Mouse (Mus musculus): ENCODE data around the gene Ascl1.

The Ascl1 gene

DNA sequence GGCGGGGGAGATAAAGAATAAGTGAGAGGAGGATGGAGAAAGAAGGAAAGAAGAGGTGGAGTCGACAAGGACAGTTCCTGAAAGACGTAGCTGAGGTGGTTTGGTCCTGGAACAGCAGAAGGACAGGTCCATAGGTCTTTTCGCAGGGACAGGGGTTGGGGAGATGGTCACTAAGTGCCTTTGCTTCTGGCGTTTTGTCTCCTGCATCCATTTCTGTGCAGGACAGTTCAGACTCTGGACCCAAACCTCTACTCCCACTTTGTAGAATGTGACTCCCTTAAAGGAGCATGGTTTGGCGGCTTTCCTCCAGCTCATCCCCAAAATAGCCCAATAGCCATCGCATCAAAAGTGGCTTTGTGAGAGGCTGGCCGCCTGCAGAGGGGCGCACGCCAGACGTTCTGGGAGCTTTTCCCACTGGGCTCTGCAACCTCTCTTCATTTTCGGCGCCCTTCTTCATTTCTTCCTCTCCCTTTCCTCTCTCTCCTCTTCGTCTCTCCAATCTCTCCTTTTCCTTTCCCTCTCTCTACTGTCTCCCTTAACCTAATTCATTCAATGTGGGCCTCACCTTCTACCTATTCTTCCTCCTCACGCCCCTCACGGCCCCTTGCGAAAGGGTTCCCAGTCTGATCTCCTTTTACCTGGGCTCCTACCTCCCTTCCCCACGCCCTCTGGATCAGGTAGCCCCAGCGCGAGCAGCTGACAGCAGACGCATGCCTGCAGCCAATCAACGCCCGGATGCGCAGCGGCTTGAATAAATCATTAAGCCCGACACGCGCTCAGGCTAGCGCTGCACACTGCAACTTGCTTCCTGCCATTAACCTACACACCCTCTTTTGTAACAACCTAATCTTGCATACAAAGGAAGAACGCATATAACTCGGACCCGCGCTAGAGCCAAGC, 7.5 kb downstream of the Ascl1 start:
- DNase-seq (ENCODE audit: low read depth, low spot score) = no peak

DNA sequence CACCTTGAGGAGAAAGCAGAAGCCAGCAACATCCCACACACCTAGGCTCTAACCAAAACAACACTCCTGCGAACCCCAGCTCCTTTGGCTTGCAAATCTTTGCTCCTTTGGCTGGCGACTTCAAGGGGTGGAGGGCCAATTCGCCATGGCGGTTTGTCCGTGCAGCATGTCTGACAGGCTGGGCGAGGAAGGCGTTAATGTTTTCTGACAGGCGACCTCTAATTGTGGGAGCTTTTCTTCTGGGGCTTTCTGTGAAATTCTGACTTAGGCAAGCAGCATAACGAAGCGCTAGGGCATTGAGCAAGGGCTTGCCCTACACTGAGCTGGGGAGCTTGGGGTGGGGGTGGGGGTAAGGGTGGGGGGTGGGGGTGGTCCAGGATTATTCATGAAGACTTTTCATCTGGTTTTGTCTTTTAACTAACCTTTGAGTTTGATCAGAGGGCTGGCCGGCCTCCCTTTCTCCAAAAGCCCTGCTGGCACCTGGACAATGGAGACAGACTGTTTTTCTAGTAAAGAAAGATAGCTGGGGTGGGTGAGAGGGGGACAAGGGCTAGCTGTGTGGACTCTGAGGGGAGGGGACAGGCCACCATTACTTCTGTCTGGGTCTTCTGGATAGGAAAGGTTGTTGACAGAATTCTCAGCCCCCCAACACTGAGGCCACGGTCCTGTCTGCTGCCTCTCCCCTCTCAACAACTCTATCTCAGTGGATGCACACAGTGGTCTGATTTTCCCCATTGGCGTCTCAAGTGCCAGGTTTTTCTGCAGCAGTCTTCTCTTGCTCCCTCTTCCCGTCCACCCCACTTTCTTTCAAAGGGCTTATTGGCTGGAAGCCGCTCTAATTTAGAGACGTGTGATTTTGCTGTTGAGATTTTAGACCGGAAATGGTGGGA, 8.4 kb downstream of the Ascl1 start:
- DNase-seq (ENCODE audit: low read depth, low spot score) = no peak

DNA sequence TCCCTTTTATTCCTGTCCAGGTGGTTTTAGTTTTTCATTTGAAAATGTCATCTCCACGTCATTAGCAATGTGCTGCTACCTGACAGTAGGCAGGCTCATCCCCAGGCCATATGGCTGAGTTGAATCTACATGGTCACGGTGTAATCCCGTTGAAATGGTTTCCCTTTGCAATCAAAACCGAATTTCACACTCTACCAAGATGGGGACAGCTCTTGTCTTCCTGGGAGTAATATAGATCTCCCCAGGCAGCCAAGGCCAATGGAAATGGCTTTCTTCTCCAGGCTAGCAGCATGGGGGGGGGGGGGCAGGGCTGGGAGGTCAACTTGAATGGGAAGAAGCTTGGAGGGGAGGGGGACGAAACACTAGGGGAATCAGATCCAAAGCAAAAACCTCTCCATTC, 15.6 kb downstream of the Ascl1 start:
- DNase-seq (ENCODE audit: low read depth, low spot score) = no peak

DNA sequence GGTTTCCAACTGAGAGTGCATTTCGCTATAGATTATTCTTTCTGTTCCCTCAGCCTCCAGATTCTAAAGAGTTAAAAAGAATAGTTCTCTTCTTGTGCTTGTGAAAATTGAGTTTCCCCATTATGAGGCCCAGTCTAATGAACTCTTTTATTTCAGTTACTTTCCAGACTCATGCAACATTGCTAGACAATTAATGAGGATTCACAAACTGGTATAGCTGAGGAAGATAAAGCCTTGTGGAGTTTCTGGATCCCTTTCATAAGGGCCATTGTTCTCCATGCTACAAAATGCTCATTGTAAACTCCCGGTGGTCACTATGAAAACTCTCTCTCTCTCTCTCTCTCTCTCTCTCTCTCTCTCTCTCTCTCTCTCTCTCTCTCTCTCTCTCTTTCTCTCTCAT, 18.5 kb downstream of the Ascl1 start:
- no peak for DNase-seq (ENCODE audit: low read depth, low spot score)

DNA sequence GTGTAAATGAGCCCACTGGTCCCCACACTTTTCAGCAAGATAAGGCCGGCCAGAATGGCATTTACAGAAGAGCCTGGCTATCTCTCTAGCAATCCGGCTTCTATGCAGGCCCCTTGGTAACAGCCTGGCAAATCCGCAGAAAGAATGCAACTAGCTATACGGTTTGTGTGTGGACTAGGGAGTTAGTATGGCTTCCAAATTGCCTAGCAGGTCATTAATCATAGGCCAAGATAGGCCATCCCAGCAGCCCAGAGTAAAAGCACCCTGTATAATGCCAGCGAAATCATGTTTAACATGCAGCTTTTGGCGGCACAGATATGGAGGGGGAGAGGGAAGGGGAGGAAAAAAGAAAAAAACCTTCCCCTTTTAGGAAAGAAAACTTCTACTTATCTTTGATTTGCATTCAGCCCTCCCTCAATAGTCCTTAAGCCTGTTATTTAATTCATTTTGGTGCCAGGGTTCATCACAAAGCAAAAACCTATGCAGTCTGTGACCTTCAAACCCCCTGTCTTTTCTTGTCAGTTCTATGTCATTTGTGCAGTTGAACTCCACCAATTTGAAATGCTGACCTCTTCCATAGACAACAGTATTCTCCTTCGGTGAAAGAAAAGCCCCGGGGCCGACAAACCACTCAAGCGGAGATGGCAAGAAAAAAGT, 19.9 kb downstream of the Ascl1 start:
- no peak for DNase-seq (ENCODE audit: low read depth, low spot score)

DNA sequence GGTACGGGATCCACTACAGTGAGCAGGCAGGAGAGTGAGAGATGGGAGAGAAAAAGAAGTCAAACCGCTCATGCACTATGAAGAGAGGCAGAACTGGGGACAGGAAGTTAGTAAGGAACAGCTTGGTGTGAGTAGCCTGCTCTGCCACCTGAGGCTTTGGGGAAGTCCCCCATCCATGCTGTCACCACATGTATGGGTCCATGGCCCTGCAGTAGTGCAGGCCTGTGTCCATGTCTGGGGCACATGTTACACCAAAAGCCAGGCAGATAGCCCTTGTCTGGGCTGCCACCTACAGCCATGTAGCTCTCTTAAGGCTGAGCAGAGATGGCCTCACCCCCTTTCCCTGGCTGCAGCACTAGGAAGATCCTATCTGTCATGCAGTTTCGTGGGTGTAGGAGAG, 42.7 kb downstream of the Ascl1 start:
- DNase-seq (ENCODE audit: low read depth, low spot score) = no peak

DNA sequence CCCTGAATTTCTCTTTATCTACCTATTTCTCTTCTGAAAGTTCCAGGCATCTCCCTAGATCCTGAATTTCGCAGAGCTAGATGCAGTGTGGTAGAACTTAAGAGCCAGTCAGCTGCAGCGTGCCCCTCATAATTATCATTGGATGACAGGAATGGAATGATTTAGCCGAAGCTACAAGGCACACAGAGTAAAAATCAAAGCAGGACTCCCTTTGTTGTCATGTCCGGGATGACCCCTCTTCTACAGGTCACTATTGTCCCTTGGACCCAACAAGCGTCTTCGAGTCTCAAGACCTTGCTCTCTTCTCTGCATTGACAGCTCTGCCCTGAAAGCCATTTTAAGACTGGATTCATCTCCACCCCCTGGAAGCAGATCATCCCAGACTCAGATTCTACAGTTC, 44.1 kb downstream of the Ascl1 start:
- no peak for DNase-seq (ENCODE audit: low read depth, low spot score)

DNA sequence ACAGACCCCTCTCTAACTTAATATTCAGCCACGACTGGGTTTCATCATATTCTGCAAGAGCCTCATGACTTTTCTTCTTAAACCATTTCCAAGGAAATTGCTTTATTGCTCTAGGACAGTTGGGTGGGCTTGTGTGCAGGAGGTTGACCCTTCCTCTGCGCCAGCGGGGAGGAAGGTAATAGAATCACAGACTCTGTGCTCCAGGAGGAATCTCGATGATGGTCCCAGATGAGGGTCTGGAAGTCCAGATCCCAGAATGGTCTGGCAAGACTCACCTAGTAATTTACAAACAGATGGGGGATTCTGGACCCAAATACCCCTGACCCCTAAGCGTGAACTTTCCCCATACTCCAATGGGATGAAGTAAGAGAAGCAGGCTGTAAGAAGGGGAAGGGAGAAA, 45.2 kb downstream of the Ascl1 start:
- no peak for DNase-seq (ENCODE audit: low read depth, low spot score)

DNA sequence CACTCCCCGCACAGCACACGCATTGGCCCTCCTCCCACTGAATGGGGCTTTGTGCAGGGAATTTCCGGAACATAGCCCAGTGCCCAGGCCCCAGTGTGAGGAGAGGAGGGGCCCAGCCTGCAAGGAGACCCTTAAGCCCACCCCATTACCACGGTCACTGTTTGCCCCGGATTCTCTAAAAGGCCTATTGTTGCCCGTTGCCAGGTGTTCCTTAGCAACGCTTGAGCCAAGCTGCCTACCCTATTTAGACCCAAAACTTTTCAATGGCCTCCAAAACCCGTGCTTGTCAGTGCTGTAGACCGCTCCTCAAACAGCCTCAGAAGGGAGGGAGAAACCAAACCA, 45.7 kb downstream of the Ascl1 start:
- DNase-seq (ENCODE audit: low read depth, low spot score) = peak; percentile 61

DNA sequence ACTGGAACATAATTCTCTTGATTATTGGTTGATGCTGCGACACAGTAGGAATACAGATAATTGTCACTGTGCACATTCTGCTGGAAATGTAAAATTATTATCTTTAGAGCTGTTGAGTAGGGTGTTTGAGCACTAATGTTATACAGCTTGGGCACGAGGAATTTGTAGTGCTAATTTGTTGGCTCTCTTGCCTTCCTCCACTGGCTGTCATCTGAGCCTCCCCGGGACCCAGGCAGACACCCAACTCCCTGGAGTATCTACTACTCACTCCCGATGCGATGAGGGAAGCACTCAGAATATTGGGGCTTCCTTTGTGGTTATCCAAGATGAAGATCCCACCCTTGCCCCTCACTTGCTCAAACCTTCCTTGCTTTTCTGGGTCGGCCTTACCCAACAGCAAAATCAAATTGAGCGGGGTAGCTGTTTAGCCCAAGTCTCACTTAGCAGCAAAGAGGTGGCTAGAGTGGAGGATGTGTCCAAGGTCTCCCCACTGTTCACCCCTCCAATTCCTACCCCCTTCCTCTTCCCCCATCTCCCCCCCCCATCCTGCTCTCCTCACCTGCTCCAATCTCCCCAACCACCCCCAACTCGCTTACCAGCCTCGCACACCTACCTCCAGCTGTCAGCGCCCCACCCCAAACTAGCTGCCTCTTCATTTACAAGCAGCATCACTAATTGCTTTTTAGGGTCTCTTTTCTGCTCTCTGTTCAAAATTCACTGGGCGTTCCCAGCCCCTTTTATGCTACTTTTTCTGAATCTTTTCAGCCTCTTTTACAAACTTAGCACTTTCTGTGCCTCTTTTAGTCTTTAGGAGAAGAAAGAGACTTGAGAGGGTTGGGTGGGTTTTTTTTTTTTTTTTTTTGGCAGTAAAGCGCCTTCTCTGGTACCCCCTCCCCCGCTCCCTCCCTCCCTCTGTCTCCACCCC, 46.4 kb downstream of the Ascl1 start:
- DNase-seq (ENCODE audit: low read depth, low spot score) = no peak

DNA sequence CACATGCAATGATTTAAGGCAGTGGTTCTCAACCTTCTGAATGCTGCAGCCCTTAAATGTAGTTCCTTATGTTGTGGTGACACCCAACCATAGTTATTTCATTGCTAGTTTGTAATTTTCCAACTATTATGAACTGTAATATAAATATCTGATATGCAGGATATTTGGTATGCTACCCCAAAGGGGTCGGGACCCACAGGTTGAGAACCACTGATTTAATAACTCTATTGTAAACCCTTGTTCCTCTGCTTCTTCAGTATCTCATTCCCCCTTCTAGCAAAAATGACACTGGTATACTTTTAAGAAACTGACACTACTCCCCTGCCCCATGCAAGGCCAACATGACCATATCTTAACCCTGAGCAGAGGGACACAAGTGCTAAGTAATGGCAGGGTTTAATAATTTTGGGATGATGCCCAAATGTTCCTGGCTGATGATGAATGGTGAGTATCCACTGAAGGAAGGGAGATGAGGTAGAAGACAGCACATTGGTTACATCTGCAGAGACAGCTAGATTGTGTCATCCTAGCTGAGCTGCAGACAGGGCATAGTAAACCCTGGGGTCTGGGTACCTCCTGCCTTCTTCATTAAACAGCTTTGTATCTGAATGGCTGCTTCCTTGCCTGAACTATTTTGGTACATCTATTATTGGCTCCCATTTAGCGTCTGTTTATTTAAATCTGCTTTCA, 47.2 kb downstream of the Ascl1 start:
- DNase-seq (ENCODE audit: low read depth, low spot score) = no peak

All from WW6 (cell line).